Mouse (Mus musculus) stomach, embryonic 14.5 days (tissue): ENCODE measurements around the gene Pkig. TPM values are rescaled to one million over a fixed set of nuclear protein-coding genes. Genes with fewer than 3 reads are reported as not detected.

Experiments
- ATAC-seq: fragments of 200-750 bp; cut with Nextera tagmentation; 2 replicates; pipeline ENCODE4 v1.8.0; 2017; ENCODE audit warnings: low read depth, moderate TSS enrichment; ENCODE audit not compliant: insufficient number of reproducible peaks, insufficient read depth, low FRiP score
- H3K27ac ChIP-seq: fragments of 300-500 bp; sonication (generic); 2 replicates; pipeline ENCODE4 v1.5.1; 2014; ENCODE audit warnings: mild to moderate bottlenecking, low read length, moderate library complexity, mixed read lengths
- H3K27me3 ChIP-seq: fragments of 300-500 bp; sonication (generic); 2 replicates; pipeline ENCODE4 v1.6.1; 2014; ENCODE audit warnings: low read length, control low read depth, mixed read lengths; ENCODE audit not compliant: control insufficient read depth, insufficient read depth
- H3K36me3 ChIP-seq: fragments of 300-500 bp; sonication (generic); 2 replicates; pipeline ENCODE4 v1.6.1; 2014; ENCODE audit warnings: mild to moderate bottlenecking, control low read depth, low read length, moderate library complexity, mixed read lengths; ENCODE audit not compliant: control insufficient read depth, insufficient read depth
- H3K4me1 ChIP-seq: fragments of 300-500 bp; sonication (generic); 2 replicates; pipeline ENCODE4 v1.6.1; 2014; ENCODE audit warnings: low read length, control low read depth, mixed read lengths; ENCODE audit not compliant: control insufficient read depth, insufficient read depth
- H3K4me2 ChIP-seq: fragments of 300-500 bp; sonication (generic); replicated peaks from 2 replicates; pipeline ENCODE4 v1.6.1; 2014; ENCODE audit warnings: low read depth, low read length, control low read depth
- H3K4me3 ChIP-seq: fragments of 300-500 bp; sonication (generic); 2 replicates; pipeline ENCODE4 v1.5.1; 2014; ENCODE audit warnings: low read depth, low read length, control low read depth
- H3K9ac ChIP-seq: fragments of 300-500 bp; sonication (generic); replicated peaks from 2 replicates; pipeline ENCODE4 v1.6.1; 2014; ENCODE audit warnings: low read depth, mild to moderate bottlenecking, control low read depth, low read length, moderate library complexity, mixed read lengths
- H3K9me3 ChIP-seq: fragments of 300-500 bp; sonication (generic); 2 replicates; pipeline ENCODE4 v1.6.1; 2016; ENCODE audit warnings: low read depth, low read length, control low read depth; ENCODE audit not compliant: control insufficient read depth
- WGBS: fragments of 180-500 bp; shearing (Covaris S2); extraction: QIAGEN DNeasy Blood & Tissue Kit; methylation state at CpG from one replicate; pipeline ENCODE4 v1.1.7; 2014; 5-methylcytosine and 5-hydroxymethylcytosine counted together
- polyA plus RNA-seq: library from polyadenylated mRNA; unstranded; fragments of >200 nt; fragmentation: Nextera tagmentation; extraction: Ambion mirVana; gene quantifications from 2 replicates; pipeline ENCODE4 v1.2.1, GENCODE M21; 2014

Gene Pkig
- polyA plus RNA-seq, 1 experiment from 2014 or later = 105 TPM

GRCm38 (mm10) chr2:163690409-163691304, 32.5 kb downstream of the Pkig start:
- Histone ChIP-seq H3K27me3 (no peaks in the 10 kb centered on the region), H3K4me1 (peaks cover 21% of the 10 kb centered on the region), H3K9ac (no peak overlapping the region), H3K36me3 (no peaks in the 10 kb centered on the region), H3K4me3 (no peak overlapping the region), H3K9me3 (no peaks in the 10 kb centered on the region), H3K27ac (no peak overlapping the region), H3K4me2 (no peak overlapping the region)
- ATAC-seq = no peak
- WGBS = 72% methylated on average over 8 of the region's 8 CpGs

GRCm38 (mm10) chr2:163691846-163692605, 33.8 kb downstream of the Pkig start:
- Histone ChIP-seq H3K36me3 (no peaks in the 10 kb centered on the region), H3K4me2 (no peak overlapping the region), H3K9ac (no peak overlapping the region), H3K9me3 (no peaks in the 10 kb centered on the region), H3K4me1 (peaks cover 10% of the 10 kb centered on the region; the same call in 1 of the 2 replicates), H3K4me3 (no peak overlapping the region), H3K27ac (no peak overlapping the region), H3K27me3 (no peaks in the 10 kb centered on the region)
- ATAC-seq = no peak
- 81% methylated on average over 6 of the region's 6 CpGs for WGBS

- no peak overlapping the region for H3K9ac ChIP-seq
- no peak overlapping the region for H3K4me3 ChIP-seq
- ATAC-seq = no peak
- no peak overlapping the region for H3K4me2 ChIP-seq
- WGBS = 71% methylated on average over 3 of the region's 3 CpGs
- H3K4me1 ChIP-seq = peaks cover 16% of the 10 kb centered on the region; the same call in 1 of the 2 replicates
- H3K27ac ChIP-seq = peak overlapping the region; percentile 30; the same call in 1 of the 2 replicates
- no peaks in the 10 kb centered on the region for H3K9me3 ChIP-seq
- no peaks in the 10 kb centered on the region for H3K27me3 ChIP-seq
- H3K36me3 ChIP-seq = no peaks in the 10 kb centered on the region
Measured at GRCm38 (mm10) chr2:163692873-163693612, 34.9 kb downstream of the Pkig start.

GRCm38 (mm10) chr2:163693716-163694314, 35.6 kb downstream of the Pkig start:
- WGBS = 65% methylated on average over 9 of the region's 9 CpGs
- H3K4me3 ChIP-seq = no peak overlapping the region
- ATAC-seq = no peak

GRCm38 (mm10) chr2:163696763-163697162, 38.6 kb downstream of the Pkig start:
- no peaks in the 10 kb centered on the region for H3K27me3 ChIP-seq
- no peaks in the 10 kb centered on the region for H3K9me3 ChIP-seq
- H3K4me2 ChIP-seq = no peak overlapping the region
- no peak overlapping the region for H3K9ac ChIP-seq
- H3K36me3 ChIP-seq = no peaks in the 10 kb centered on the region
- peaks cover 24% of the 10 kb centered on the region; the same call in 1 of the 2 replicates for H3K4me1 ChIP-seq
- H3K27ac ChIP-seq = no peak overlapping the region
- WGBS = 67% methylated on average over 2 of the region's 2 CpGs
- H3K4me3 ChIP-seq = no peak overlapping the region
- no peak for ATAC-seq

More at GRCm38 (mm10) chr2:163693716-163694314, 35.6 kb downstream of the Pkig start:
- Histone ChIP-seq H3K4me1 (peaks cover 23% of the 10 kb centered on the region; the same call in 1 of the 2 replicates), H3K27ac (peak overlapping the region; percentile 49; the same call in 1 of the 2 replicates), H3K9me3 (no peaks in the 10 kb centered on the region), H3K27me3 (no peaks in the 10 kb centered on the region), H3K9ac (no peak overlapping the region), H3K36me3 (no peaks in the 10 kb centered on the region), H3K4me2 (no peak overlapping the region)

GRCm38 (mm10) chr2:163697764-163698480, 39.7 kb downstream of the Pkig start:
- Histone ChIP-seq H3K4me2 (peak overlapping the region; percentile 17; the same call in 1 of the 2 replicates), H3K9me3 (no peaks in the 10 kb centered on the region), H3K27ac (peak overlapping the region; percentile 44), H3K4me3 (no peak overlapping the region), H3K9ac (no peak overlapping the region), H3K36me3 (no peaks in the 10 kb centered on the region), H3K27me3 (no peaks in the 10 kb centered on the region), H3K4me1 (peaks cover 21% of the 10 kb centered on the region; the same call in 1 of the 2 replicates)
- peak; percentile 50; the same call in 1 of the 2 replicates for ATAC-seq
- 35% methylated on average over 13 of the region's 16 CpGs for WGBS

GRCm38 (mm10) chr2:163699078-163699780, 41.0 kb downstream of the Pkig start:
- WGBS = 84% methylated on average over 11 of the region's 11 CpGs

More at GRCm38 (mm10) chr2:163699078-163699780, 41.0 kb downstream of the Pkig start:
- no peaks in the 10 kb centered on the region for H3K9me3 ChIP-seq
- H3K9ac ChIP-seq = no peak overlapping the region
- no peaks in the 10 kb centered on the region for H3K27me3 ChIP-seq
- peak overlapping the region; percentile 44; the same call in 1 of the 2 replicates for H3K27ac ChIP-seq
- H3K4me2 ChIP-seq = no peak overlapping the region
- ATAC-seq = no peak
- no peak overlapping the region for H3K4me3 ChIP-seq
- H3K4me1 ChIP-seq = peaks cover 15% of the 10 kb centered on the region; the same call in 1 of the 2 replicates
- H3K36me3 ChIP-seq = no peaks in the 10 kb centered on the region
